Mouse (Mus musculus) embryonic facial prominence, embryonic 11.5 days (tissue): ENCODE data around the gene Tssk4. TPM values are rescaled to one million over a fixed set of nuclear protein-coding genes. Genes with fewer than 3 reads are reported as not detected.

Experiments
- ATAC-seq: fragments of 200-750 bp; cut with Nextera tagmentation; replicated peaks from 2 replicates; pipeline ENCODE4 v1.8.0; 2017; ENCODE audit warnings: low read depth; ENCODE audit not compliant: insufficient number of reproducible peaks, low FRiP score, low TSS enrichment
- DNase-seq: peaks from one replicate; pipeline ENCODE4 v3.0.0-alpha.2; 2015; ENCODE audit warnings: low spot score
- H3K27ac ChIP-seq: fragments of 300-500 bp; sonication (generic); replicated peaks from 2 replicates; pipeline ENCODE4 v1.5.1; 2014; ENCODE audit warnings: mild to moderate bottlenecking, low read depth, low read length, control low read depth
- H3K27me3 ChIP-seq: fragments of 300-500 bp; sonication (generic); 2 replicates; pipeline ENCODE4 v1.6.1; 2014; ENCODE audit warnings: mild to moderate bottlenecking, low read length, moderate library complexity, mixed read lengths; ENCODE audit not compliant: control insufficient read depth, insufficient read depth
- H3K36me3 ChIP-seq: fragments of 300-500 bp; sonication (generic); replicated peaks from 2 replicates; pipeline ENCODE4 v1.6.1; 2014; ENCODE audit warnings: low read depth, mild to moderate bottlenecking, low read length, moderate library complexity, mixed read lengths; ENCODE audit not compliant: control insufficient read depth, insufficient read depth
- H3K4me1 ChIP-seq: fragments of 300-500 bp; sonication (generic); 2 replicates; pipeline ENCODE4 v1.6.1; 2014; ENCODE audit warnings: low read length, mixed read lengths; ENCODE audit not compliant: control insufficient read depth, insufficient read depth
- H3K4me2 ChIP-seq: fragments of 300-500 bp; sonication (generic); 2 replicates; pipeline ENCODE4 v1.6.1; 2014; ENCODE audit warnings: low read depth, mild to moderate bottlenecking, control low read depth, low read length, moderate library complexity
- H3K4me3 ChIP-seq: fragments of 300-500 bp; sonication (generic); 2 replicates; pipeline ENCODE4 v1.5.1; 2014; ENCODE audit warnings: low read depth, low read length, control low read depth
- H3K9ac ChIP-seq: fragments of 300-500 bp; sonication (generic); replicated peaks from 2 replicates; pipeline ENCODE4 v1.6.1; 2014; ENCODE audit warnings: mild to moderate bottlenecking, control low read depth, low read length
- H3K9me3 ChIP-seq: fragments of 300-500 bp; sonication (generic); replicated peaks from 2 replicates; pipeline ENCODE4 v1.6.1; 2016; ENCODE audit warnings: mild to moderate bottlenecking, low read length, inconsistent platforms, mixed read lengths; ENCODE audit not compliant: control insufficient read depth
- WGBS: fragments of 180-500 bp; shearing (Covaris S2); extraction: QIAGEN DNeasy Blood & Tissue Kit; methylation state at CpG from one replicate; pipeline ENCODE4 v1.1.7; 2014; 5-methylcytosine and 5-hydroxymethylcytosine counted together
- polyA plus RNA-seq: library from polyadenylated mRNA; unstranded; fragments of >200 nt; fragmentation: Nextera tagmentation; extraction: Ambion mirVana; gene quantifications from 2 replicates; pipeline ENCODE4 v1.2.1, GENCODE M21; 2014

The Tssk4 gene
- polyA plus RNA-seq, 1 experiment from 2014 or later = 0.38 TPM

DNA sequence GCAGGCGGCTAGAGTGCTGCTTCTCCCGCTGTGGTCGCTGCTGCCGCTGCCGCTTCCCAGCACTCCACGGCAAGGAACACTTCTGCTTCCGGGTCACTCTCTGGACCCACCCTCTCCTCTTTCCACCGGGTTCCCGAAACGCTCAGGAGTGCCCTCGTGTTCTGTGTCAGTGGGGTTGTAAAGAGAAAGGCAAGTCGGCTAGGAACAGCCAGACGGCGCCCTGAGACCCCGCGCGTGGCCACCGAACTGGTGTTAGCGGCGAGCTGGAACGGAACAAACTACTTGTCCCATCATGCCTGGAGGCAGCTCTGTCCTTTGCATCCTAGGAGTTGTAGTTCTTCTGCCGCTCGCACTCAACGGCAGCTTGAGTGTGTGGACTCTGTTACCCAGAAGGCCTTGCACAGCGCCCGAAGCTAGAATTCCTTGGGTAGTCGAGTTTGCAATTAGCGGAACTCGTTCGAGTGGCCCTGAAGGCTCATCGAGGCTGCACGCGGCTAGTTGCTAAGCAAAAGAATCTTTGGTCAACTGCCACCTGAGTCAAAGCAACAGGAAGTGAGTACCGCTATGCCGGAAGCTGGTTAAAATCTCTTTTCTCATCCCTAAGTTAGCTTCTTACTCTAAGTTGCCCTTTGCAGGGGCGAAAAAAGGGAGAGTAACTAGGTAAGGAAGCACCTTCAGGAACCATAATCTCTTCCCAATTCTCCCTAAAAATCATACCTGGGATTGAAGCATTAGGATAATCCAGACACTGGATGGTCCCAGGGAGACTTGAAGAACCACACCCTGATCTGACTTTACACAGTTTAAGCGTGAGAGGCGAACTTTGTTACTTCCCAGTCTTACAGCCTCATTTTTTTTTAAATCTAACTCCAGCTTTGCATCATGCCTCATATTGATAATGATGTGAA lies 22.1 kb downstream of the Tssk4 start, which contains the start of the genes Gmpr2 and Nedd8:
Gene Gmpr2 (plus strand): TSS at position 109 of the 908 bp plus-strand sequence.
Gene Nedd8 (minus strand): TSS at position 292 of the 908 bp plus-strand sequence.
- no peaks in the 10 kb centered on the region for H3K4me1 ChIP-seq
- H3K36me3 ChIP-seq = peaks cover 5% of the 10 kb centered on the region
- peak within 1 kb of the TSS; percentile 70 for H3K27ac ChIP-seq
- under 1% methylated on average over 38 of the region's 38 CpGs for WGBS
- H3K27me3 ChIP-seq = no peaks in the 10 kb centered on the region
- H3K4me2 ChIP-seq = peak within 1 kb of the TSS; percentile 74
- H3K9me3 ChIP-seq = no peaks in the 10 kb centered on the region
- peak within 1 kb of the TSS; percentile 78 for H3K9ac ChIP-seq
- peak; percentile 96 for DNase-seq
- H3K4me3 ChIP-seq = peak within 1 kb of the TSS; percentile 70
- peak; percentile 97 for ATAC-seq

DNA sequence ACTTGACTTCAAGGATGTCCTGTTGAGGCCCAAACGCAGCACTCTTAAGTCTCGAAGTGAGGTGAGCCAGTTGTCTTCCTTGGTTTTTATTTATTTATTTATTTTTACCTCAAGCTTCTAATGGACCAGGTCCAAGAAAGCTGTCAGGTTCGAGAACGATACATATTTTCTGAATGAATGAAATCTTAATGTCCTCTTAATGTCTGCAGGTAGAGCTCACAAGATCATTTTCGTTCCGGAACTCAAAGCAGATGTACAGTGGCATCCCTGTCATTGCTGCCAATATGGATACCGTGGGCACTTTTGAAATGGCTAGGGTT lies 22.7 kb downstream of the Tssk4 start:
- Histone ChIP-seq H3K9me3 (no peaks in the 10 kb centered on the region), H3K27ac (no peak overlapping the region; the same call in 1 of the 2 replicates), H3K4me1 (no peaks in the 10 kb centered on the region), H3K4me3 (peak overlapping the region; percentile 70), H3K27me3 (no peaks in the 10 kb centered on the region), H3K4me2 (peak overlapping the region; percentile 35), H3K9ac (peak overlapping the region; percentile 18), H3K36me3 (peaks cover 5% of the 10 kb centered on the region)
- 78% methylated on average over 7 of the region's 7 CpGs for WGBS
- DNase-seq = no peak
- no peak for ATAC-seq

DNA sequence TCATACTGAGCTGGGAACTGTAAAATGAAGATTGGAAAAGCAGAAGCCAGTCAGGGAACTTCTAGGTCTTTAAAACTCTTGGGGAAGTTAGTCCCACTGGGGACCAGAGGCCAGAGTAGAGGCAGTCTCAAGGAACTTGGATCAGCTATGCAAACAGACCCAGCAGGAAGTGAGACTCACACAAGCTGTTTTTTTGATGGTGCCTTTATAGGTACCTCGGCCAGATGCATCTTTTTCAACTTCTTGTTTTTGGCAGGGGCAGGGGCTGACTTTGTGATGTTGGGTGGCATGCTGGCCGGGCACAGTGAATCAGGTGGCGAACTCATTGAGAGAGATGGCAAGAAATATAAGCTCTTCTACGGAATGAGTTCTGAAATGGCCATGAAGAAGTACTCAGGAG lies 27.6 kb downstream of the Tssk4 start:
- 88% methylated on average over 4 of the region's 4 CpGs for WGBS

DNA sequence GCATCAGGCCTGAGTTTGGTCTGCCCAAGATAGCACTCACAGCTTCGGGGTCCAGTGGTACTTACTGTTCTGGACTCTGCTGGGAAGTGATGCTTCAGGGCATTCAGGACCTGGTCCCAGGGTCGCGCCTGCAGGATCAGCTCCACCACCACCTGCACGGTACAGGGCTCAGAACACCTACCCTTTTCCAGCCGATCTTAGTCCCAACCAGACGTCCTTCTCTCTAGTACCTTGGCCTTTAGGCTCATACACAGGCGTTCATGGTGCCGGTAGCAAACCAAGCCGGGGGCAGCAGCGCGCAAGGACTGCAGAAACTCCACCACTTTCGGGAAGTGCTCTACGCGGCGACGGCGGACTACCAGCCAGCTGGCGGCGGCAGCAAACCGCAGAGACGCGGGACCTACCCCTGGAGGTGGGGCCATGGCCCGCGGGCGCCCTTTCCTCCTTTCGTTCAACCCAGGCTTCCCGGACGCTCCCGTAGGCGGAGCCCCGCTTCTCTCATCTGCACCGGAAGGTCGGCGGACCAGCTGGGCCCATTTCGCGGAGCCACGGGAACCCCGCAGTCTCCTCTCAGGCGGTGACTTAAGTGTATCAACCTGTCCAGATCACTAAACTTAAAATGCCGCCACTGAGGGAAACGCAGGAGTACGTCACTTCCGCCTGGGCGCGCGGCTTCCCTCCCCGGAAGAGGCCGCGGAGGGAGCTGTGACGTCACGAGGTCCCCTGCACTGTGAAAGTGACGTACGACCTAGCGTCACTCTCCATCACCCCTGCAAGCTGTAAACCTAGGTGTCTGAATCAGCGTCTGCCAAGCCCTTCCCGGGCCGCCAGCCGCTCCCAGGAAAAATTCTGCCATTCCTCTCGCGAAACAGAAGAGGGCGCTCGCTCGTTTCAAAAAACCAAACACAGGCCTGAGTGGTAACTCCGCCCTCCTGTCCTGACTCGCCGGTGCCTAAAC lies 31.5 kb downstream of the Tssk4 start, which contains the start of gene Tinf2:
Gene Tinf2 (minus strand): TSS at position 661 of the 958 bp plus-strand sequence.
- H3K4me2 ChIP-seq = peak within 1 kb of the TSS; percentile 69
- WGBS = under 1% methylated on average over 66 of the region's 66 CpGs
- H3K27me3 ChIP-seq = no peaks in the 10 kb centered on the region
- DNase-seq (peak; percentile 97), ATAC-seq (peak; percentile 95)
- H3K4me3 ChIP-seq = peak within 1 kb of the TSS; percentile 73
- H3K36me3 ChIP-seq = peaks cover 17% of the 10 kb centered on the region
- no peaks in the 10 kb centered on the region for H3K9me3 ChIP-seq
- H3K27ac ChIP-seq = peak within 1 kb of the TSS; percentile 63; the same call in 1 of the 2 replicates
- H3K4me1 ChIP-seq = no peaks in the 10 kb centered on the region
- peak within 1 kb of the TSS; percentile 79 for H3K9ac ChIP-seq

More for the DNA sequence above, 27.6 kb downstream of the Tssk4 start:
- ATAC-seq = no peak
- H3K27me3 ChIP-seq = no peaks in the 10 kb centered on the region
- no peak overlapping the region for H3K4me2 ChIP-seq
- no peak overlapping the region for H3K27ac ChIP-seq
- DNase-seq = no peak
- no peaks in the 10 kb centered on the region for H3K9me3 ChIP-seq
- no peaks in the 10 kb centered on the region for H3K4me1 ChIP-seq
- no peak overlapping the region for H3K9ac ChIP-seq
- H3K4me3 ChIP-seq = no peak overlapping the region
- peaks cover 17% of the 10 kb centered on the region for H3K36me3 ChIP-seq

DNA sequence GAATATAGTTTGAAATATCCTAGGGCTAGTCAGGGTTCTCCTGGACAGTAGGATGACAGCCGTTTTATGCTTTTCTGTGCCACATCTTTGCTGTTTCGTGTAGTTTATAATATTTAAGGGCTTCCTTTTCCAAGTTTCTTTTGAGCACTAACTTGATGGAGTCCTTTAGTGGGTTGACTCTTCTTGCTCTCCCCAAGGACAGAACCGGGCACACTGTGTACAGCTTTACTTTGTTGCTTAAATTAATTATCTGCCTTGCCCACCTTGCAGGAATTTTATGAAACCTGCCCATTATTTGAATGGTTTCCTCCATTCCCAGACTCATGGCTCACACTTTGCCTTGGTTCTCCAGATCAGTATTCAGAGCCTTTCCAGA lies 32.1 kb downstream of the Tssk4 start:
- Histone ChIP-seq H3K9ac (no peak overlapping the region; the same call in 1 of the 2 replicates), H3K4me2 (peak overlapping the region; percentile 22), H3K36me3 (peaks cover 12% of the 10 kb centered on the region), H3K27ac (no peak overlapping the region), H3K4me3 (peak overlapping the region; percentile 73), H3K27me3 (no peaks in the 10 kb centered on the region), H3K9me3 (no peaks in the 10 kb centered on the region), H3K4me1 (no peaks in the 10 kb centered on the region)
- ATAC-seq = peak; percentile 49
- 19% methylated on average over 3 of the region's 3 CpGs for WGBS
- no peak for DNase-seq

DNA sequence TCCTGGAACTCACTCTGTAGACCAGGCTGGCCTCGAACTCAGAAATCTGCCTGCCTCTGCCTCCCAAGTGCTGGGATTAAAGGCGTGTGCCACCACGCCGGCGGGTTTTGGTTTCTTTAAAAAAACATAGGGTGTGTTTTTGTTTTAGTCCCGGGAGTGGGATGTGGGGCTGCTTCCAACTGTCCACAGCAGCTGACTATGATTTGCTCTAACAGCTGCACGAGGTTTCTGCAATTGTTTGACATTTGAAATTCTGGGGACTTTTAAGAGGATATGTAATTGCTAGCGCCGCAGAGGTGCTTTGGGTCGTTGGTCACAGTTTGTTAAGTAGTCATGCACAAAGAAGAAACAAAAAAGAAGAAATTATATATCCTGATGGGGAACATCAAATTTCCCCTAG lies 39.4 kb downstream of the Tssk4 start:
- H3K9ac ChIP-seq = no peak overlapping the region
- 73% methylated on average over 10 of the region's 10 CpGs for WGBS
- no peaks in the 10 kb centered on the region for H3K27me3 ChIP-seq
- ATAC-seq (no peak), DNase-seq (no peak)
- no peaks in the 10 kb centered on the region for H3K36me3 ChIP-seq
- no peaks in the 10 kb centered on the region for H3K4me1 ChIP-seq
- H3K9me3 ChIP-seq = no peaks in the 10 kb centered on the region
- no peak overlapping the region for H3K4me3 ChIP-seq
- no peak overlapping the region for H3K4me2 ChIP-seq
- H3K27ac ChIP-seq = no peak overlapping the region

DNA sequence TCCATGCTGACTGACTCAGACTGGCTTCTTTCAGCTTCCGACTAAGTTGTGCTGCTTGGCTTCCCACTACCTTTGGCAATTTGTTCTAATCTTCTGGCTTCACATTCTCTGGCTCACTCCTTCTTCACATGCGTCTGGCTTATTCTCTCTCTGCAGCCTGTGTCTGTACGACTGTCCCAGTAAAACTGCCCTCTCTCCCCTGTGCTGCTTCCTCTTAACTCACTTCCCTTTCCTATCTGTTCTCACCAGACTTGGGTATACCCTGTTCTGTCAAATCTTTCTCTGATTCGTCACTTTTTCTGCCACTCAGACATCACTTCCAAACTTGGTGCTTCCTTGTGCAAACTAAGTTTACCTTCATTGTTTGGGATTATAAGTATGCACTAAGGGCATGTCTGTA lies 47.2 kb downstream of the Tssk4 start:
- H3K4me2 ChIP-seq = no peak overlapping the region
- no peak overlapping the region for H3K27ac ChIP-seq
- H3K4me3 ChIP-seq = no peak overlapping the region
- H3K27me3 ChIP-seq = no peaks in the 10 kb centered on the region
- no peak for ATAC-seq
- no peaks in the 10 kb centered on the region for H3K9me3 ChIP-seq
- H3K36me3 ChIP-seq = no peaks in the 10 kb centered on the region
- no peaks in the 10 kb centered on the region for H3K4me1 ChIP-seq
- no peak for DNase-seq
- no peak overlapping the region for H3K9ac ChIP-seq
- WGBS = 87% methylated on average over 4 of the region's 4 CpGs
